Mouse (Mus musculus) MN1 (cell line): ENCODE data around the gene Rab9.

Experiments
- DNase-seq: peaks from one replicate; pipeline ENCODE4 v3.0.0-alpha.2; 2016; ENCODE audit warnings: low spot score

Rab9 gene

DNA sequence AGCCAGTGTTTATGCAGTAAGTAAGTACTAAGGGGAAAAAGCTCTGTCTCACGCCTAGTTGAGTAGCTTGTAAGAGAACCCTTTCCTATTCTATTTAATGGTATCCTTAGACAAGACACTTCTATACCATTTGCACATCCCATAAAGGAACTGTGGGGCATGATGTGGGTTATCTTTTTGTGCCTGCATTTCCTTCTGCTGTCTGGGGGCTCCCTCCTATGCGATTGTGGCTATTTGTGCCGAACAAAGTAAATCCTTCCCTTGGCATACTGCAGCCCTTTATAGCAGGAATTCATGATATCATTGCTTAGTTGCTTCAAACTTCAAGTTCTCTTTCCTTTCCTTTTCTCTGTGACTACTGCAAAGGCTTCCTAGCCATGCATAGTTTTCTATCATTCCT lies 35.1 kb downstream of the Rab9 start:
- no peak for DNase-seq

DNA sequence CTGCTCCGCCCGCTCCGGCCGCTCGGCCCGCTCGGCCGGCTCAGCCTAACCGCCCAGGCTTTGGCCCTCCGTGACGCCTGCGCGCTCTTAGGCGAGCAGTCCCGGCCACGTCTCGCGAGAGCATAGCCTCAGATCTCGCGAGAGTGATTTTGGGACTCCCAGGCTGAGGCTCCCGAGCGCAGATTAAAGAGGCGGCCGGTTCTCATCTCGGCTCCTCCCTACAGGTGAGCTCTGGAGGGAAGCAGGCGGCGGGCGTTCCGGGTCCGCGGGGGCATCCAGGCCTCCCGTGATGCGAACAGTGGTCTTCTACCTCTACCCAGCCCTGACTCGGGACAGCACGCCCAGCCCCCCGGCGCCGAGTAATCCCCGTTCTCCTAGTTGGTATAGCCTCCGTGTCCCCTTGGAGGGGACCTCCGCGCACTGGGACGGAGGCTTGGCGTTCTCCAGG lies 39.0 kb downstream of the Rab9 start, which contains the start of gene Ofd1:
Gene Ofd1, minus strand, starts transcription at position 89 of the 448 bp plus-strand sequence.
- peak; percentile 94 for DNase-seq

GRCm38 (mm10) chrX:166440036-166440615 lies 39.5 kb downstream of the Rab9 start, which contains the start of gene Trappc2:
Trappc2 (plus strand) TSS chrX:166440574.
- peak; percentile 47 for DNase-seq

- no peak for DNase-seq
These were observed 44.9 kb downstream of the Rab9 start for GRCm38 (mm10) chrX:166434812-166435211.

DNA sequence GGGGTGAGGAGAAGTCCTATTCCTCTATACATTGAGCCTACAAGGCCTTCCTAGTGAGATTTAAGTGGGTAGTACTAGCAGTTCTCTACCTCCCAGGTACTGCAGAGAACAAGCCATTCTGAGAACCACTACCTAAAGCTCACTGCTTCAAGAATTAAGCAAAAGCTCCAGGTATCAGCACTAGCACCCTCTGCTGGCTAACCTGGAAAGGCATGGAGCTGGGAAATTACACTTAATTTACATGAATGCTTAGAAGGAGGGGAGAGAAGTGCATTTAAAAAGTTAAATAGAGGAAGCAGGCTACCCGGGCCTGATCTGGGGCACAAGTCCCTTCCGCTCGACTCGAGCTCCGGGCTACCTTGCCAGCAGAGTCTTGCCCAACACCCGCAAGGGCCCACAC lies 63.5 kb downstream of the Rab9 start:
- peak; percentile 20 for DNase-seq

- DNase-seq: no peak
These were observed 71.8 kb downstream of the Rab9 start for GRCm38 (mm10) chrX:166407865-166408264.
